Mouse (Mus musculus) heart, embryonic 12.5 days (tissue): Measurements from ENCODE around the gene Hnrnpm. TPM values are rescaled to one million over a fixed set of nuclear protein-coding genes. Genes with fewer than 3 reads are reported as not detected.
A peak's percentile ranks its signal among the peaks of the same experiment; 100 is the strongest.

Experiments used
- ATAC-seq: fragments of 200-750 bp; cut with Nextera tagmentation; 2 replicates; pipeline ENCODE4 v1.8.0; 2017; ENCODE audit warnings: moderate TSS enrichment, moderate library complexity; ENCODE audit not compliant: insufficient number of reproducible peaks, low FRiP score
- H3K27ac ChIP-seq: fragments of 300-500 bp; sonication (generic); 2 replicates; pipeline ENCODE4 v1.5.1; 2016; ENCODE audit warnings: mild to moderate bottlenecking, moderate library complexity; ENCODE audit not compliant: poor library complexity, severe bottlenecking
- H3K27me3 ChIP-seq: fragments of 300-500 bp; sonication (generic); replicated peaks from 2 replicates; pipeline ENCODE4 v1.6.1; 2016; ENCODE audit warnings: mild to moderate bottlenecking, moderate library complexity
- H3K36me3 ChIP-seq: fragments of 300-500 bp; sonication (generic); 2 replicates; pipeline ENCODE4 v1.6.1; 2016; ENCODE audit warnings: mild to moderate bottlenecking, moderate library complexity
- H3K4me1 ChIP-seq: fragments of 300-500 bp; sonication (generic); replicated peaks from 2 replicates; pipeline ENCODE4 v1.6.1; 2016; ENCODE audit warnings: mild to moderate bottlenecking
- H3K4me2 ChIP-seq: fragments of 300-500 bp; sonication (generic); 2 replicates; pipeline ENCODE4 v1.6.1; 2016; ENCODE audit warnings: mild to moderate bottlenecking, moderate library complexity
- H3K4me3 ChIP-seq: fragments of 300-500 bp; sonication (generic); 2 replicates; pipeline ENCODE4 v1.5.1; 2016; ENCODE audit warnings: mild to moderate bottlenecking
- H3K9ac ChIP-seq: fragments of 300-500 bp; sonication (generic); 2 replicates; pipeline ENCODE4 v1.6.1; 2016; ENCODE audit warnings: mild to moderate bottlenecking, moderate library complexity
- H3K9me3 ChIP-seq: fragments of 300-500 bp; sonication (generic); replicated peaks from 2 replicates; pipeline ENCODE4 v1.6.1; 2016; ENCODE audit warnings: mild to moderate bottlenecking, moderate library complexity
- WGBS: fragments of 180-500 bp; shearing (Covaris S2); methylation state at CpG from one replicate; pipeline ENCODE4 v1.1.7; 2016; 5-methylcytosine and 5-hydroxymethylcytosine counted together
- polyA plus RNA-seq: library from polyadenylated mRNA; unstranded; fragments of >200 nt; fragmentation: Nextera tagmentation; extraction: Ambion mirVana; gene quantifications from 2 replicates; pipeline ENCODE4 v1.2.1, GENCODE M21; 2016

Hnrnpm gene
- polyA plus RNA-seq, 1 experiment from 2014 or later, result 257 TPM

GRCm38 (mm10) chr17:33673837-33674236 lies 12.8 kb downstream of the Hnrnpm start:
- H3K4me3 ChIP-seq, result no peak overlapping the region
- 75% methylated on average over 1 of the region's 1 CpGs for WGBS
- ATAC-seq, result no peak
- H3K9ac ChIP-seq, result no peak overlapping the region
- H3K9me3 ChIP-seq, result no peaks in the 10 kb centered on the region
- no peak overlapping the region for H3K4me2 ChIP-seq
- peaks cover 20% of the 10 kb centered on the region for H3K36me3 ChIP-seq
- H3K4me1 ChIP-seq, result peaks cover 11% of the 10 kb centered on the region
- H3K27me3 ChIP-seq, result no peaks in the 10 kb centered on the region
- H3K27ac ChIP-seq, result no peak overlapping the region

DNA sequence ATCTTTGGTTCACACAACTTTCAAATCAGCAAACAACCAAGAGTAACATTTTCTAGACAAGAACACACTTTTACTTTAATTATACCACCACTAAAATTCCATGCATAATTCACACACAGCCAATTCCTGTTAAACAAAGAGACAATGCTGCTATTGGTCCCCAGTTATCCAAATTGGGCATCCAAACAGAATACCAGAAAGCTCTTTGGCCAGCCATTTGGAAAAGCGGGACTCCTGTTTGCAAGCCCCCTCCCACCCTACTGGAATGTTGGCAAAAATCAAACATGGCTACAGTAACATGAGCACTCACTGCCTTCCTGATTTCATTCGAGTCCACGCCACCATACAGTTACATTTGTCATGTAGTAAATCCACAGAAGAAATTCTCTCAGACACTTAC lies 17.0 kb downstream of the Hnrnpm start:
- WGBS, result 91% methylated on average over 3 of the region's 3 CpGs
- H3K4me1 ChIP-seq, result no peaks in the 10 kb centered on the region; the same call in 1 of the 2 replicates
- no peak overlapping the region for H3K4me2 ChIP-seq
- H3K4me3 ChIP-seq, result no peak overlapping the region
- H3K27me3 ChIP-seq, result no peaks in the 10 kb centered on the region
- H3K27ac ChIP-seq, result no peak overlapping the region
- no peaks in the 10 kb centered on the region for H3K9me3 ChIP-seq
- no peak overlapping the region for H3K9ac ChIP-seq
- peaks cover 28% of the 10 kb centered on the region for H3K36me3 ChIP-seq
- no peak for ATAC-seq

DNA sequence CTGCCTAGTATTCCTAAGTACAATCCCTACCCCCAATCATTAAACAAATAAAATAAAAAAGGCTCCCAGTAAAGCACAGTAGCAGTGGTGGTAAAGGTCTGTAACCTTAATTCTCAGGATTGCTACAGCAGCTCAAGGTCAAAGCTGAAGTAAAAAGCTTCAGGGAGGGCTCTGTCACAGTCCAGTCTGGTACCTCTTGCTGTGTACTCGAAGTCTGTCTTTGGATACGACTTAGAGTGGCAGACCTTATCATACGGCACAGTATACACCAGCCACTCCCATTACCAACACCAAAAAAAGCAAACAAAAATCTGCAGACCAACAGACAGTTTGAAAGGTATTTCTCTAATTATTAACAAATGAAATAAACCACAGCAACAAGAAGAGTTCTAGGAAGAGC lies 19.8 kb downstream of the Hnrnpm start:
- H3K36me3 ChIP-seq, result peaks cover 44% of the 10 kb centered on the region

GRCm38 (mm10) chr17:33649781-33650475 lies 36.7 kb downstream of the Hnrnpm start:
- ATAC-seq, result peak; percentile 56
- no peak overlapping the region for H3K4me2 ChIP-seq

More for the DNA sequence above, 19.8 kb downstream of the Hnrnpm start:
- 36% methylated on average over 3 of the region's 3 CpGs for WGBS
- no peaks in the 10 kb centered on the region for H3K27me3 ChIP-seq
- peak overlapping the region; percentile 24; the same call in 1 of the 2 replicates for H3K27ac ChIP-seq
- no peak overlapping the region for H3K4me2 ChIP-seq
- no peak overlapping the region for H3K4me3 ChIP-seq
- H3K9ac ChIP-seq, result no peak overlapping the region
- no peaks in the 10 kb centered on the region; the same call in 1 of the 2 replicates for H3K4me1 ChIP-seq
- no peak for ATAC-seq
- no peaks in the 10 kb centered on the region for H3K9me3 ChIP-seq

DNA sequence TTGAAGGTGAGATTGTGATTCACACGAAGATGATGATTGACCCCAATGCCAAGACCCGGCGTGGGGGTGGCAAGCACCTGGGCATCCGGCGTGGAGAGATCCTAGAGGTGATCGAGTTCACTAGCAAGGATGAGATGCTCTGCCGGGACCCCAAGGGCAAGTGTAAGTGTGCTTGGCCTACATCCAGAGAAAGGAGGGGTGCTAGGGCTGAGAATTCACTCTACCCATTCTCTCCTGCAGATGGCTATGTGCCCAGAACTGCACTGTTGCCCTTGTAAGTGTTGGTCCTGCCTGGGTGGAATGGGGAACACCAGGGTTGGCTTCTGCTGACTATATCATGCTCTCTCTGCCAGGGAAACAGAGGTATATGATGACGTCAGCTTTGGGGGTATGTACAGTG lies 41.6 kb downstream of the Hnrnpm start:
- 93% methylated on average over 8 of the region's 8 CpGs for WGBS
- no peak overlapping the region for H3K27ac ChIP-seq
- H3K36me3 ChIP-seq, result peaks cover 80% of the 10 kb centered on the region
- H3K9ac ChIP-seq, result no peak overlapping the region
- no peaks in the 10 kb centered on the region for H3K9me3 ChIP-seq
- no peak overlapping the region for H3K4me3 ChIP-seq
- no peak overlapping the region for H3K4me2 ChIP-seq
- no peak for ATAC-seq
- H3K4me1 ChIP-seq, result no peaks in the 10 kb centered on the region; the same call in 1 of the 2 replicates
- H3K27me3 ChIP-seq, result no peaks in the 10 kb centered on the region

More at GRCm38 (mm10) chr17:33649781-33650475, 36.7 kb downstream of the Hnrnpm start:
- no peaks in the 10 kb centered on the region for H3K9me3 ChIP-seq
- H3K27me3 ChIP-seq, result no peaks in the 10 kb centered on the region
- no peak overlapping the region for H3K9ac ChIP-seq
- no peaks in the 10 kb centered on the region for H3K4me1 ChIP-seq
- no peak overlapping the region for H3K27ac ChIP-seq
- peaks cover 92% of the 10 kb centered on the region for H3K36me3 ChIP-seq
- WGBS, result 97% methylated on average over 34 of the region's 34 CpGs
- H3K4me3 ChIP-seq, result no peak overlapping the region

DNA sequence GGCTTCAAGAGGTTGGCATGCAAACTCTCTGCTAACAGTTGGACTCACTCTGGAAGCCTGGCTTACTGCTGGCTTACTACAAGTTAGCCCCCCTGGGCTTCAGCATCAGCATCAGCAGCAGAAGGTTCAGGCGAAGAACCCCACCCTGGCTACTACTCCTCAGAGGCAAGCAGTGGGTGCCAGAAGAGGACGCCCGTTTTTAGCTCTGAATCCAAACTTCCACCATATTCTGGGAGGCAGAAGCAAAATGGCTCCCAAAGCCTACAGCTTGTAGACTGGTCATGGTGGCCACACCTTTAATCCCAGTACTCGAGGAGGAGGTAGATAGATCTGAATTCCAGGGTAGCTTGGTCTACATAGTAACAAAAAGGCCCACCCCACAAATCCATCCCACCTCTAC lies 42.6 kb downstream of the Hnrnpm start:
- WGBS, result 89% methylated on average over 4 of the region's 4 CpGs
- H3K4me3 ChIP-seq, result no peak overlapping the region
- no peaks in the 10 kb centered on the region; the same call in 1 of the 2 replicates for H3K4me1 ChIP-seq
- ATAC-seq, result no peak
- H3K36me3 ChIP-seq, result peaks cover 70% of the 10 kb centered on the region
- no peak overlapping the region for H3K9ac ChIP-seq
- H3K27ac ChIP-seq, result no peak overlapping the region
- no peaks in the 10 kb centered on the region for H3K27me3 ChIP-seq
- no peak overlapping the region for H3K4me2 ChIP-seq
- H3K9me3 ChIP-seq, result no peaks in the 10 kb centered on the region

DNA sequence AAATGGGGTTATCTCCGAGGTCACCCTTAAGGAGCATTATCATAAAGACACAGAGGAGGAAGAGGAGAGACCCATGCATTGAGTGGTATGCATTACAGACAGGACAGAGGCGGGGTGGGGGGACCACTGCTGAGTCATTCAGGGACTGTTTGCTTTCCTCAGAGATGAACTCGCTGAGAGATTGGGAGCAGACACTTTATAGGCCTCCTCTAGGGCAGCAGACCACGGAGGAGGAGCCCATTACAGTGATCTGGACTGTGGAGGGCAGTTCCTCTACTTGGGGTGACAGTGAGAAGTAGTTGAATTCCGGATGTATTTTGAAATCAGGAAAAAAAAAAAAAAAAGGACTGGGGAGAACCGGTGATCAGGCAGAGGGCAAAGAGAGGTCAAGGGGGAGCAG lies 46.9 kb downstream of the Hnrnpm start:
- H3K27me3 ChIP-seq, result no peaks in the 10 kb centered on the region
- no peak overlapping the region for H3K27ac ChIP-seq
- H3K4me1 ChIP-seq, result no peaks in the 10 kb centered on the region; the same call in 1 of the 2 replicates
- H3K36me3 ChIP-seq, result peaks cover 47% of the 10 kb centered on the region
- WGBS, result 38% methylated on average over 6 of the region's 6 CpGs
- no peak overlapping the region for H3K4me2 ChIP-seq
- H3K4me3 ChIP-seq, result no peak overlapping the region
- no peak overlapping the region for H3K9ac ChIP-seq
- H3K9me3 ChIP-seq, result no peaks in the 10 kb centered on the region
- ATAC-seq, result no peak

DNA sequence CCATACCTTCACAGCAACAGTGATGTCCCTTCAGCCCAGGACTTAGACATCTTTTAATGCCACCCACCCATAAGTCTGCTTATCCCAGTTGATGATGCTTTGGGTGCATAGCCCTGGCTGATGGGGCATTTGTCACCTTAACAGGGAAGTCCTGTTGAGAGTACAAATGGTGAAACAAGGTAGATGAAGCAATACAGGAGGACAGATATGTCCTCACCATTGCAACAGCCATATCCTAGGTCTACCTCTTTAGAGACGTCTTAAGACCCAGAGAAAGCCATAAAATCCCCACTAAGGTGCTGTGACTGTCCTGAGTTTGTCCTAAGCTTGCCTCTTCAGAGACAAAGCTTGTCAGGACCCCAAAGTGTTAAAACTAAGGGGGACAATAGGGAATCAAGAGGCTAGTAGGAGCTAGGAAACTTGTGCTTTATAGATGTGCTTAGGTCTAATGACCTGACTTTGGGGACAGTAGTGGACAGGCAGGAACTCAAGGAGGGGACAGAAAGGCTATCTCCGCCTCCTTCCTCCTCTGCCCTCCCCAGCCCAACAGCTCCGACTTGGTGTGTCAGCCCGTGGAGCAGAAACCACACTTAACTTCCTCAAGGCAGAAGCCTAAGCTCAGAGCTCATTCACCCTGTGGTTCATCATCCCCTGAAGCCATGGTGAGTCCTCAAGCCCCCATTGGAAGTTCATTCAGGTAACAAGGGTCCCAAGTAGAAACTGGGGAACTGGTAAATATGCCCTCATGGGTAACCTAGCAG lies 49.0 kb downstream of the Hnrnpm start, which contains the start of gene Pram1:
Pram1 (plus strand) TSS at position 541 of the 761 bp plus-strand sequence.
- Histone ChIP-seq H3K36me3 (peaks cover 37% of the 10 kb centered on the region), H3K4me2 (no peak within 1 kb of the TSS), H3K4me3 (no peak within 1 kb of the TSS), H3K9me3 (no peaks in the 10 kb centered on the region), H3K27me3 (no peaks in the 10 kb centered on the region), H3K4me1 (no peaks in the 10 kb centered on the region; the same call in 1 of the 2 replicates), H3K9ac (no peak within 1 kb of the TSS), H3K27ac (no peak within 1 kb of the TSS)
- WGBS, result 72% methylated on average over 4 of the region's 4 CpGs
- no peak for ATAC-seq

- peaks cover 37% of the 10 kb centered on the region for H3K36me3 ChIP-seq
- ATAC-seq, result no peak
- H3K4me2 ChIP-seq, result no peak overlapping the region
- no peak overlapping the region for H3K9ac ChIP-seq
- H3K4me3 ChIP-seq, result no peak overlapping the region
- H3K27me3 ChIP-seq, result no peaks in the 10 kb centered on the region
- H3K9me3 ChIP-seq, result no peaks in the 10 kb centered on the region
- H3K4me1 ChIP-seq, result no peaks in the 10 kb centered on the region; the same call in 1 of the 2 replicates
- H3K27ac ChIP-seq, result no peak overlapping the region
- WGBS, result 80% methylated on average over 2 of the region's 2 CpGs
These were observed 49.6 kb downstream of the Hnrnpm start for GRCm38 (mm10) chr17:33637038-33637437.

DNA sequence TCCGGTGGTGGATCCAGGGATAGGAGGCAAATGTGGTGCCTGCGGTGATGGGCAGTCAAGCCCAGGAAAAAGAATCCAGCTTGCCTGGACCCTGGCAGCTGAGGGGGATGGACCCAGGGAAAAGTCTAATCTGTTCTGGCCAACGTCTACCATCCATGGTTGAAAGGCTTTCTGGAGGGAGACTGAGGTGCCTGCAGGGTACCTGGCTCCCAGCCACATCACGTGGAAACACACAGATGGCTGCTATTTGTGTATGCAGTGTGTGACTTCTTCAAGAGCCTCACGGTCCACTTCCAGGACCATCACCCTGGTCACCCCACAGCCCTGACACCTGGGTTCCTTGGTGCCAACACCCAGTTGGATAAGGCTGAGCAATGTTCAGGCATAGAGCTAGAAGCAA lies 54.9 kb downstream of the Hnrnpm start:
- H3K4me1 ChIP-seq, result peaks cover 17% of the 10 kb centered on the region
- peaks cover 38% of the 10 kb centered on the region for H3K36me3 ChIP-seq
- 80% methylated on average over 5 of the region's 5 CpGs for WGBS
- no peaks in the 10 kb centered on the region for H3K9me3 ChIP-seq
- H3K9ac ChIP-seq, result no peak overlapping the region
- no peak overlapping the region for H3K4me2 ChIP-seq
- no peak overlapping the region for H3K27ac ChIP-seq
- H3K27me3 ChIP-seq, result no peaks in the 10 kb centered on the region
- no peak overlapping the region for H3K4me3 ChIP-seq
- no peak for ATAC-seq

- peaks cover 17% of the 10 kb centered on the region for H3K4me1 ChIP-seq
- WGBS, result 97% methylated on average over 9 of the region's 9 CpGs
These were observed 55.4 kb downstream of the Hnrnpm start for GRCm38 (mm10) chr17:33631236-33631635.

More at GRCm38 (mm10) chr17:33631236-33631635, 55.4 kb downstream of the Hnrnpm start:
- no peaks in the 10 kb centered on the region for H3K27me3 ChIP-seq
- no peak overlapping the region for H3K4me3 ChIP-seq
- H3K27ac ChIP-seq, result no peak overlapping the region
- H3K9ac ChIP-seq, result no peak overlapping the region
- no peak for ATAC-seq
- H3K9me3 ChIP-seq, result no peaks in the 10 kb centered on the region
- H3K4me2 ChIP-seq, result no peak overlapping the region
- peaks cover 38% of the 10 kb centered on the region for H3K36me3 ChIP-seq
